Mouse (Mus musculus) E14TG2a.4 (cell line): ENCODE data around the gene Rnf166.

Experiments
- CTCF ChIP-seq: conservative IDR thresholded peaks from 2 replicates; pipeline ENCODE4 v1.5.1; 2014; ENCODE audit warnings: low read length
- POU5F1 ChIP-seq: IDR thresholded peaks from 2 replicates; pipeline ENCODE4 v1.6.1; 2014; ENCODE audit warnings: low read length, borderline replicate concordance

DNA sequence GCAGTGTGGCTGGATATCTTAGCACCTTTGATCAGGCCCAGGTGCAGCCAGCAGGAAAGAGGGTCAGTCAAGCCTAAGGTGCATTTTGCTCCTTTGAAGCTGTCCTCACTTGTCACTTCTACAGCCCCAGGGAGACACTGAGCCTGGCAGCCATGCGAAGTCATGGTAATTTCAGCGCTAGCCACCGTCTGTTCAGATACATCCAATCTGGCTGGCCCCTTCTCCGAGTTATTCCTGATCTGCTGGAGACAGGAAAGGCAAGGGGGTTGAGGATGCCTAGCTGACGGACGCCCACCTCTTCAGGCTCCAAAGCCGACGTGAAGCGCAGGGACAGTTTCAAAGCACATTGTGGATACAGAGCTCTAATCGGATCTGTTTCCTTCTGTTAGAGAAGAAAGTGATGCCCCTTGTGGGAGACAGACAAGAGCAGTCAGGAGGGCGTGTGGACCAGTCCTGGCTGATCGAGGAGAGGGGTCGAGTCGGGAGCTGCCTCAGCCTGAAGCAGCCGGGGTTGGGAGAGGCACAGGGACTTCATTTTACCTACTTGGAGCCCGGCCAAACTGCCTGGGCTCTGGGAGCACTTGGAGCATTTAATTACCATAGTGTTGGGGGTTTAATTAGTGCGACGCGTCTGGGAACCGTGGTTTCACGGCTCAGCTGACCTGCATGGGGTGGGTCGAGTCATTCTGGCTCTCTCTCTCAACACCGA is 47.9 kb upstream of the Rnf166 start:
- TF ChIP-seq CTCF (no peak), POU5F1 (no peak)
